Mouse (Mus musculus) cerebellum, adult 2 months (tissue): ENCODE measurements around the gene Rora. TPM values are rescaled to one million over a fixed set of nuclear protein-coding genes. Genes with fewer than 3 reads are reported as not detected.
"Not testable (repeated sequence)": the region's sequence is repeated elsewhere in the genome, so short reads cannot be mapped to it uniquely, and the experiment has no call there.

Experiments
- DNase-seq, 2 experiments: peaks; one replicate each; pipeline ENCODE4 v3.0.0; 2021
- H3K27ac ChIP-seq: fragments of 200-500 bp; 2 replicates; pipeline ENCODE4 v1.5.1; 2012; ENCODE audit warnings: low read length, control low read depth, inconsistent platforms; ENCODE audit not compliant: insufficient read depth
- H3K27me3 ChIP-seq: fragments of 200-500 bp; 2 replicates; pipeline ENCODE4 v1.6.1; 2012; ENCODE audit warnings: inconsistent platforms, mild to moderate bottlenecking, low read length, moderate library complexity; ENCODE audit not compliant: control insufficient read depth, insufficient read depth
- H3K4me1 ChIP-seq: fragments of 200-500 bp; 2 replicates; pipeline ENCODE4 v1.6.1; 2011; ENCODE audit warnings: low read length; ENCODE audit not compliant: control insufficient read depth, insufficient read depth
- H3K4me3 ChIP-seq: fragments of 200-500 bp; replicated peaks from 2 replicates; pipeline ENCODE3; 2011; ENCODE audit warnings: mild to moderate bottlenecking, low read depth, low read length, control low read depth; ENCODE audit not compliant: insufficient read depth
- CTCF ChIP-seq: fragments of 200-500 bp; IDR thresholded peaks from 2 replicates; pipeline ENCODE4 v1.5.1; 2011; ENCODE audit warnings: low read depth, mild to moderate bottlenecking, control low read depth, low read length, moderate library complexity, borderline replicate concordance; ENCODE audit not compliant: insufficient read depth
- POLR2A ChIP-seq: fragments of 200-500 bp; IDR thresholded peaks from 2 replicates; pipeline ENCODE4 v1.6.1; 2011; ENCODE audit warnings: low read length, control low read depth, borderline replicate concordance; ENCODE audit not compliant: insufficient read depth
- WGBS: fragments of 180-500 bp; shearing (Covaris S2); methylation state at CpG from one replicate; pipeline ENCODE4 v1.1.7; 2018; 5-methylcytosine and 5-hydroxymethylcytosine counted together
- polyA plus RNA-seq: library from polyadenylated mRNA; depleted of rRNA; stranded (reverse); fragments of >200 nt; gene quantifications from 2 replicates; pipeline ENCODE4 v1.2.3, GENCODE M21; 2012

The Rora gene
- polyA plus RNA-seq, 1 experiment, result 58.4 TPM

- no peak for DNase-seq
- peaks cover 13% of the 10 kb centered on the region for H3K4me1 ChIP-seq
- no peaks in the 10 kb centered on the region for H3K27me3 ChIP-seq
- H3K27ac ChIP-seq, result no peak overlapping the region
- WGBS, result 83% methylated on average over 7 of the region's 7 CpGs
- TF ChIP-seq CTCF, result no peak
- no peak for TF ChIP-seq POLR2A
- no peak overlapping the region for H3K4me3 ChIP-seq
Measured at GRCm38 (mm10) chr9:69073271-69073670, 419.7 kb downstream of the Rora start.

GRCm38 (mm10) chr9:69084086-69084719 is 430.6 kb downstream of the Rora start:
- no peaks in the 10 kb centered on the region for H3K27me3 ChIP-seq
- peaks cover 7% of the 10 kb centered on the region for H3K4me1 ChIP-seq
- TF ChIP-seq POLR2A (no peak), CTCF (no peak)
- 66% methylated on average over 3 of the region's 3 CpGs for WGBS
- no peak overlapping the region for H3K4me3 ChIP-seq
- DNase-seq, result no peak
- no peak overlapping the region for H3K27ac ChIP-seq

GRCm38 (mm10) chr9:69084720-69085661 is 431.4 kb downstream of the Rora start:
- TF ChIP-seq CTCF (no peak), POLR2A (no peak)
- peaks cover 7% of the 10 kb centered on the region for H3K4me1 ChIP-seq
- H3K4me3 ChIP-seq, result no peak overlapping the region
- peak; percentile 51 to 68 for DNase-seq
- H3K27ac ChIP-seq, result peak overlapping the region; percentile 8; the same call in 1 of the 2 replicates
- WGBS, result 35% methylated on average over 14 of the region's 14 CpGs
- H3K27me3 ChIP-seq, result no peaks in the 10 kb centered on the region

GRCm38 (mm10) chr9:69086844-69087243 is 433.3 kb downstream of the Rora start:
- 91% methylated on average over 4 of the region's 4 CpGs for WGBS
- Histone ChIP-seq H3K27ac (no peak overlapping the region), H3K4me1 (peaks cover 17% of the 10 kb centered on the region), H3K4me3 (no peak overlapping the region), H3K27me3 (no peaks in the 10 kb centered on the region)
- no peak for DNase-seq
- TF ChIP-seq POLR2A (no peak), CTCF (no peak)

GRCm38 (mm10) chr9:69087325-69087724 is 433.7 kb downstream of the Rora start:
- 96% methylated on average over 1 of the region's 1 CpGs for WGBS
- H3K27ac ChIP-seq, result no peak overlapping the region
- H3K4me3 ChIP-seq, result no peak overlapping the region
- no peak for DNase-seq
- peaks cover 20% of the 10 kb centered on the region for H3K4me1 ChIP-seq
- no peaks in the 10 kb centered on the region for H3K27me3 ChIP-seq
- TF ChIP-seq CTCF, result no peak

GRCm38 (mm10) chr9:69090749-69091270 is 437.2 kb downstream of the Rora start:
- no peak for DNase-seq
- Histone ChIP-seq H3K4me1 (peaks cover 21% of the 10 kb centered on the region; the same call in 1 of the 2 replicates), H3K27ac (peak overlapping the region; percentile 90; the same call in 1 of the 2 replicates), H3K27me3 (no peaks in the 10 kb centered on the region), H3K4me3 (no peak overlapping the region)
- WGBS, result 88% methylated on average over 5 of the region's 5 CpGs
- TF ChIP-seq CTCF (no peak), POLR2A (no peak)

GRCm38 (mm10) chr9:69092119-69093013 is 438.8 kb downstream of the Rora start:
- WGBS, result 28% methylated on average over 15 of the region's 15 CpGs
- Histone ChIP-seq H3K27ac (peak overlapping the region; percentile 90), H3K4me3 (no peak overlapping the region), H3K4me1 (peaks cover 21% of the 10 kb centered on the region; the same call in 1 of the 2 replicates), H3K27me3 (no peaks in the 10 kb centered on the region)
- peak; percentile 53; the same call in 1 of the 2 replicates for TF ChIP-seq POLR2A
- TF ChIP-seq CTCF, result no peak
- peak; percentile 95 to 98 for DNase-seq

- DNase-seq, H3K4me3 ChIP-seq, H3K4me1 ChIP-seq, H3K27ac ChIP-seq, H3K27me3 ChIP-seq: not testable (repeated sequence)
- WGBS, result 97% methylated on average over 5 of the region's 5 CpGs
Measured at GRCm38 (mm10) chr9:69100153-69100756, 446.7 kb downstream of the Rora start.
